Mouse (Mus musculus): Measurements from ENCODE around the gene Nrros.

- TF ChIP-seq CTCF (IDR thresholded peaks at IDR 0.05) (no peak), EP300 (IDR thresholded peaks at IDR 0.05; ENCODE audit: insufficient read depth, low read depth, low read length) (no peak), POLR2A (IDR thresholded peaks at IDR 0.05; ENCODE audit: insufficient read depth, low read depth, low read length) (no peak)
These were observed 41.4 kb downstream of the Nrros start for GRCm38 (mm10) chr16:32124020-32124419.
